Mouse (Mus musculus) megakaryocyte progenitor cell, adult 5-6 weeks (primary cell): ENCODE measurements around the gene Ago3. TPM values are rescaled to one million over a fixed set of nuclear protein-coding genes. Genes with fewer than 3 reads are reported as not detected.

ENCODE experiments used
- ATAC-seq: replicated peaks from 2 replicates; pipeline ENCODE4 v1.8.0; 2016; ENCODE audit warnings: mild to moderate bottlenecking, moderate TSS enrichment, inconsistent platforms; ENCODE audit not compliant: poor library complexity
- total RNA-seq, 2 experiments: library from RNA; stranded (forward) in 1 of 2; stranded (reverse) in 1 of 2; fragments of 157-497, 149-512 nt in 1 of 2; fragments of 200-1000 nt in 1 of 2; gene quantifications; 2 replicates each; pipeline versions ENCODE4 v1.2.3 to v1.2.4; 2015 to 2017

The Ago3 gene
- total RNA-seq, 2 experiments from 2014 or later = 3.0 to 11.3 TPM

- ATAC-seq = no peak
These were observed 147.7 kb downstream of the Ago3 start for GRCm38 (mm10) chr4:126281706-126282105.

Other genes with a start within 250 kb of the Ago3 start
- 172 and 184 TPM in 2 replicates for gene Thrap3, start 226.8 kb downstream of the Ago3 start, total RNA-seq (2015)
- 286 and 377 TPM in 2 replicates for gene Thrap3, start 226.8 kb downstream of the Ago3 start, total RNA-seq (2017)
- gene Map7d1, start 173.2 kb downstream of the Ago3 start, total RNA-seq (2015) = 18.8 and 21.1 TPM in 2 replicates
- 35.8 and 39.6 TPM in 2 replicates for gene Map7d1, start 173.2 kb downstream of the Ago3 start, total RNA-seq (2017)
- 33.5 and 38.5 TPM in 2 replicates for gene Trappc3, start 167.2 kb downstream of the Ago3 start, total RNA-seq (2015)
- gene Trappc3, start 167.2 kb downstream of the Ago3 start, total RNA-seq (2017) = 54.6 and 61.8 TPM in 2 replicates
- gene Col8a2, start 142.8 kb downstream of the Ago3 start, total RNA-seq (2015) = not detected in 2 replicates
- not detected in 2 replicates for gene Col8a2, start 142.8 kb downstream of the Ago3 start, total RNA-seq (2017)
- 6.6 and 9.3 TPM in 2 replicates for gene Adprhl2, start 107.9 kb downstream of the Ago3 start, total RNA-seq (2015)
- gene Adprhl2, start 107.9 kb downstream of the Ago3 start, total RNA-seq (2017) = 27.9 and 34.4 TPM in 2 replicates
- not detected in 2 replicates for gene Tekt2, start 103.9 kb downstream of the Ago3 start, total RNA-seq (2015)
- not detected in 2 replicates for gene Tekt2, start 103.9 kb downstream of the Ago3 start, total RNA-seq (2017)
- gene Ago1, start 39.0 kb upstream of the Ago3 start, total RNA-seq (2015) = 14.8 and 20.4 TPM in 2 replicates
- gene Ago1, start 39.0 kb upstream of the Ago3 start, total RNA-seq (2017) = 16.0 and 19.6 TPM in 2 replicates
- 2.0 and 2.1 TPM in 2 replicates for gene Ago4, start 103.9 kb upstream of the Ago3 start, total RNA-seq (2015)
- gene Ago4, start 103.9 kb upstream of the Ago3 start, total RNA-seq (2017) = 3.2 and 4.9 TPM in 2 replicates
- gene Clspn, start 127.4 kb upstream of the Ago3 start, total RNA-seq (2015) = 32.5 and 33.7 TPM in 2 replicates
- gene Clspn, start 127.4 kb upstream of the Ago3 start, total RNA-seq (2017) = 66.8 and 106 TPM in 2 replicates
- 1.3 and 1.7 TPM in 2 replicates for gene 5730409E04Rik, start 180.3 kb upstream of the Ago3 start, total RNA-seq (2015)
- 2.2 and 2.3 TPM in 2 replicates for gene 5730409E04Rik, start 180.3 kb upstream of the Ago3 start, total RNA-seq (2017)
- 240 and 298 TPM in 2 replicates for gene Psmb2, start 248.1 kb upstream of the Ago3 start, total RNA-seq (2015)
- gene Psmb2, start 248.1 kb upstream of the Ago3 start, total RNA-seq (2017) = 112 and 159 TPM in 2 replicates